Mouse (Mus musculus) MEL (cell line): ENCODE results near the gene Nanos2. TPM values are rescaled to one million over a fixed set of nuclear protein-coding genes. Genes with fewer than 3 reads are reported as not detected.

ENCODE experiments used
- DNase-seq: peaks from one replicate; pipeline ENCODE4 v3.0.0; 2011; ENCODE audit warnings: low read depth, low spot score
- H3K27ac ChIP-seq: 2 replicates; pipeline ENCODE4 v1.5.1; 2012; ENCODE audit warnings: low read depth, mild to moderate bottlenecking, control low read depth, low read length, moderate library complexity; ENCODE audit not compliant: control insufficient read depth
- H3K27me3 ChIP-seq, 2 experiments: fragments of 150-350 bp in 1 of 2; sonication (generic) in 1 of 2; 2 replicates each; pipeline ENCODE4 v1.6.1; 2012; ENCODE audit warnings: low read length in 2 of 2, mild to moderate bottlenecking in 2 of 2, improper control_type of control experiment in 1 of 2, moderate library complexity in 1 of 2; ENCODE audit not compliant: insufficient read depth in 2 of 2, control insufficient read depth in 1 of 2
- H3K36me3 ChIP-seq, 2 experiments: 2 replicates each; pipeline ENCODE4 v1.6.1; 2012 to 2014; ENCODE audit warnings: low read length in 2 of 2, improper control_type of control experiment in 1 of 2, inconsistent platforms in 1 of 2, mild to moderate bottlenecking in 1 of 2; ENCODE audit not compliant: insufficient read depth in 2 of 2, control insufficient read depth in 1 of 2
- H3K4me1 ChIP-seq, 2 experiments: fragments of 150-350 bp in 1 of 2; sonication (generic) in 1 of 2; 2 replicates each; pipeline ENCODE4 v1.6.1; 2012; ENCODE audit warnings: low read length in 2 of 2, improper control_type of control experiment in 1 of 2, mild to moderate bottlenecking in 1 of 2; ENCODE audit not compliant: insufficient read depth in 2 of 2, control insufficient read depth in 1 of 2
- H3K4me3 ChIP-seq, 2 experiments: fragments of 150-350 bp in 1 of 2; sonication (generic) in 1 of 2; 2 replicates each; pipeline ENCODE4 v1.5.1; 2012; ENCODE audit warnings: low read depth in 2 of 2, low read length in 2 of 2, mild to moderate bottlenecking in 2 of 2, moderate library complexity in 2 of 2, control low read depth in 1 of 2, improper control_type of control experiment in 1 of 2; ENCODE audit not compliant: control insufficient read depth in 1 of 2, insufficient read depth in 1 of 2
- H3K79me2 ChIP-seq: 2 replicates; pipeline ENCODE4 v1.6.1; 2012; ENCODE audit warnings: mild to moderate bottlenecking, low read length, moderate library complexity; ENCODE audit not compliant: control insufficient read depth, poor library complexity, insufficient read depth
- H3K9ac ChIP-seq: 2 replicates; pipeline ENCODE4 v1.6.1; 2012; ENCODE audit warnings: low read depth, mild to moderate bottlenecking, control low read depth, low read length, moderate library complexity; ENCODE audit not compliant: control insufficient read depth, poor library complexity, severe bottlenecking
- H3K9me3 ChIP-seq: fragments of 150-350 bp; sonication (generic); replicated peaks from 2 replicates; pipeline ENCODE4 v1.6.1; 2012; ENCODE audit warnings: mild to moderate bottlenecking, low read length, improper control_type of control experiment, moderate library complexity; ENCODE audit not compliant: insufficient read depth
- BHLHE40 ChIP-seq: IDR thresholded peaks from 2 replicates; pipeline ENCODE4 v1.6.1; 2012; ENCODE audit warnings: low read depth, mild to moderate bottlenecking, inconsistent platforms, low read length, improper control_type of control experiment, borderline replicate concordance
- CHD1 ChIP-seq: IDR thresholded peaks from 2 replicates; pipeline ENCODE4 v1.6.1; 2012; ENCODE audit warnings: low read depth, mild to moderate bottlenecking, inconsistent platforms, low read length, improper control_type of control experiment
- CHD2 ChIP-seq: IDR thresholded peaks from 2 replicates; pipeline ENCODE4 v1.6.1; 2011; ENCODE audit warnings: low read length, improper control_type of control experiment
- E2F4 ChIP-seq: IDR thresholded peaks from 2 replicates; pipeline ENCODE4 v1.6.1; 2011; ENCODE audit warnings: low read depth, low read length, improper control_type of control experiment, borderline replicate concordance
- ELF1 ChIP-seq: IDR thresholded peaks from 2 replicates; pipeline ENCODE4 v1.6.1; 2014; ENCODE audit warnings: low read depth, mild to moderate bottlenecking, inconsistent platforms, low read length, improper control_type of control experiment, moderate library complexity
- EP300 ChIP-seq, 2 experiments: IDR thresholded peaks; 2 replicates each; pipeline ENCODE4 v1.6.1; 2011; ENCODE audit warnings: improper control_type of control experiment in 2 of 2, low read length in 2 of 2, low read depth in 1 of 2, mild to moderate bottlenecking in 1 of 2
- GABPA ChIP-seq: IDR thresholded peaks from 2 replicates; pipeline ENCODE4 v1.6.1; 2012; ENCODE audit warnings: low read depth, mild to moderate bottlenecking, inconsistent platforms, low read length, improper control_type of control experiment, moderate library complexity
- GATA1 ChIP-seq: IDR thresholded peaks from 2 replicates; pipeline ENCODE4 v1.6.1; 2011; ENCODE audit warnings: low read depth, low read length, improper control_type of control experiment
- HCFC1 ChIP-seq: IDR thresholded peaks from 2 replicates; pipeline ENCODE4 v1.6.1; 2012; ENCODE audit warnings: low read depth, mild to moderate bottlenecking, inconsistent platforms, low read length, improper control_type of control experiment, moderate library complexity
- KAT2A ChIP-seq: conservative IDR thresholded peaks from 2 replicates; pipeline ENCODE4 v1.6.1; 2012; ENCODE audit warnings: low read depth, low read length, improper control_type of control experiment, inconsistent platforms
- MAX ChIP-seq: IDR thresholded peaks from 2 replicates; pipeline ENCODE4 v1.6.1; 2011; ENCODE audit warnings: low read length, improper control_type of control experiment
- MAZ ChIP-seq: IDR thresholded peaks from 2 replicates; pipeline ENCODE4 v1.6.1; 2012; ENCODE audit warnings: low read depth, mild to moderate bottlenecking, inconsistent platforms, low read length, improper control_type of control experiment
- MXI1 ChIP-seq: IDR thresholded peaks from 2 replicates; pipeline ENCODE4 v1.6.1; 2011; ENCODE audit warnings: mild to moderate bottlenecking, low read depth, low read length, improper control_type of control experiment
- MYB ChIP-seq: IDR thresholded peaks from 2 replicates; pipeline ENCODE4 v1.6.1; 2011; ENCODE audit warnings: mild to moderate bottlenecking, low read depth, low read length, improper control_type of control experiment
- NELFE ChIP-seq: IDR thresholded peaks from 2 replicates; pipeline ENCODE4 v1.6.1; 2011; ENCODE audit warnings: low read depth, low read length, improper control_type of control experiment
- NRF1 ChIP-seq: IDR thresholded peaks from 2 replicates; pipeline ENCODE4 v1.6.1; 2014; ENCODE audit warnings: low read depth, mild to moderate bottlenecking, inconsistent platforms, low read length, improper control_type of control experiment, moderate library complexity; ENCODE audit not compliant: poor library complexity, insufficient read depth, severe bottlenecking
- POLR2A ChIP-seq, 2 experiments: IDR thresholded peaks; 2 replicates each; pipeline ENCODE4 v1.6.1; 2011 to 2012; ENCODE audit warnings: low read length in 2 of 2, mild to moderate bottlenecking in 2 of 2, control low read depth in 1 of 2, improper control_type of control experiment in 1 of 2, low read depth in 1 of 2, moderate library complexity in 1 of 2; ENCODE audit not compliant: control insufficient read depth in 1 of 2, insufficient read depth in 1 of 2, poor library complexity in 1 of 2
- POLR2AphosphoS2 ChIP-seq: IDR thresholded peaks from 2 replicates; pipeline ENCODE4 v1.6.1; 2011; ENCODE audit warnings: low read length, improper control_type of control experiment
- RAD21 ChIP-seq: IDR thresholded peaks from 2 replicates; pipeline ENCODE4 v1.6.1; 2011; ENCODE audit warnings: mild to moderate bottlenecking, low read depth, low read length, improper control_type of control experiment
- RCOR1 ChIP-seq: IDR thresholded peaks from 2 replicates; pipeline ENCODE4 v1.6.1; 2012; ENCODE audit warnings: low read depth, mild to moderate bottlenecking, inconsistent platforms, low read length, improper control_type of control experiment
- SIN3A ChIP-seq: IDR thresholded peaks from 2 replicates; pipeline ENCODE4 v1.6.1; 2012; ENCODE audit warnings: low read length, improper control_type of control experiment, inconsistent platforms
- TAL1 ChIP-seq: IDR thresholded peaks from 2 replicates; pipeline ENCODE4 v1.6.1; 2012; ENCODE audit warnings: mild to moderate bottlenecking, inconsistent platforms, low read length, moderate library complexity, mixed read lengths
- TBP ChIP-seq: IDR thresholded peaks from 2 replicates; pipeline ENCODE4 v1.8.0; 2011; ENCODE audit warnings: low read depth, low read length, improper control_type of control experiment
- UBTF ChIP-seq: IDR thresholded peaks from 2 replicates; pipeline ENCODE4 v1.6.1; 2012; ENCODE audit warnings: low read depth, mild to moderate bottlenecking, inconsistent platforms, low read length, improper control_type of control experiment, moderate library complexity, borderline replicate concordance; ENCODE audit not compliant: insufficient read depth
- USF2 ChIP-seq, 2 experiments: IDR thresholded peaks; 2 replicates each; pipeline ENCODE4 v1.6.1; 2011 to 2012; ENCODE audit warnings: improper control_type of control experiment in 2 of 2, low read length in 2 of 2, borderline replicate concordance in 1 of 2, inconsistent platforms in 1 of 2, low read depth in 1 of 2, mild to moderate bottlenecking in 1 of 2; ENCODE audit not compliant: insufficient read depth in 1 of 2
- ZC3H11A ChIP-seq: IDR thresholded peaks from 2 replicates; pipeline ENCODE4 v1.6.1; 2012; ENCODE audit warnings: low read depth, mild to moderate bottlenecking, inconsistent platforms, low read length, improper control_type of control experiment
- ZKSCAN1 ChIP-seq: IDR thresholded peaks from 2 replicates; pipeline ENCODE4 v1.6.1; 2012; ENCODE audit warnings: low read depth, mild to moderate bottlenecking, inconsistent platforms, low read length, improper control_type of control experiment, moderate library complexity
- ZNF384 ChIP-seq: IDR thresholded peaks from 2 replicates; pipeline ENCODE4 v1.6.1; 2012; ENCODE audit warnings: low read depth, mild to moderate bottlenecking, inconsistent platforms, low read length, improper control_type of control experiment
- polyA plus RNA-seq, 2 experiments: library from polyadenylated mRNA; stranded (reverse) in 1 of 2; unstranded in 1 of 2; fragments of >175 nt in 1 of 2; fragments of >200 nt in 1 of 2; gene quantifications; 2 replicates each; pipeline versions ENCODE4 v1.2.1 to v1.2.4; 2012; ENCODE audit warnings: low replicate concordance in 2 of 2, low read depth in 1 of 2; ENCODE audit not compliant: insufficient read length in 2 of 2, insufficient read depth in 1 of 2, missing spikeins in 1 of 2
- total RNA-seq: library from RNA; depleted of rRNA; stranded (reverse); fragments of 300-350 nt; gene quantifications from 2 replicates; pipeline ENCODE4 v1.2.3, GENCODE M21; 2012

Nanos2 gene
- total and polyA plus RNA-seq, 3 experiments = not detected

DNA sequence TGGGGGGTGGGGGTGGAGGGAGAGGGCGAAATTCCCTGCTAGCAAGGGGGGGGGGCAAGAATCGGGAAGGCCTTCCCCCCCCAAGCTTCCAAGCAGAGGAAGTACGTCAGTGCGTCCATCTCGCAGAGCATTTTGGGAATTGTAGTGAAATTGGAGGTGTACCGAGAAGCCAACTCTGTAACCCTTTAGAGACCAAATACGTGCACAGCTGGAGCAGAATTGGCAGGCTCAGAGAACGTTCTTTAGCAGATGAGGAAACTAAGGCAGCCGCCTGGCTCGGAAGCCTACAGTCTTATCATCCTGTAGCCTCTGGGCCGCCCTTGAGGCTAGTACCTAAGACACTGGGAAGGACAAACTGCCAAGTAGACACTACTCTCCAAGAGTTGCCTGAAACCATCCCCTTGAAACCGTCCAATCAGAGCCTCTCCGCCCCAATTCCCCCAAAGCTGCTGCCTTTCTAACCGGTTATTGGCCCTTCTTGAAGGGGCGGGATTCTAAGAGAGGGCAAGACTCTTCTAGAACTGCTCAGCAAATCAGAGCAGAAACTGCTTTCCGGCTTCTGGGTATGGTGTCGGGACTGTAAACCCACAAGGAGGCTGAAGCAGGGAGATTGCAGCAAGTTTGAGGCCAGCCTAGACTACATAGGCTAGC, 15.8 kb downstream of the Nanos2 start (continued):
- TF ChIP-seq POLR2AphosphoS2 (no peak), RAD21 (no peak), CHD2 (no peak), USF2 (IDR thresholded peaks at IDR 0.05; ENCODE audit: borderline replicate concordance in 1 of 2, insufficient read depth in 1 of 2, low read depth in 1 of 2, low read length in 2 of 2) (no peak), UBTF (no peak), TBP (0 out of 2 replicates have a peak, but pooled peaks have one; percentile 59), SIN3A (peak; percentile 92), BHLHE40 (no peak), NELFE (peak; percentile 71; the same call in 1 of the 2 replicates), ZNF384 (no peak; the same call in 1 of the 2 replicates)
- TF ChIP-seq, all 39 proteins: peak for 12

DNA sequence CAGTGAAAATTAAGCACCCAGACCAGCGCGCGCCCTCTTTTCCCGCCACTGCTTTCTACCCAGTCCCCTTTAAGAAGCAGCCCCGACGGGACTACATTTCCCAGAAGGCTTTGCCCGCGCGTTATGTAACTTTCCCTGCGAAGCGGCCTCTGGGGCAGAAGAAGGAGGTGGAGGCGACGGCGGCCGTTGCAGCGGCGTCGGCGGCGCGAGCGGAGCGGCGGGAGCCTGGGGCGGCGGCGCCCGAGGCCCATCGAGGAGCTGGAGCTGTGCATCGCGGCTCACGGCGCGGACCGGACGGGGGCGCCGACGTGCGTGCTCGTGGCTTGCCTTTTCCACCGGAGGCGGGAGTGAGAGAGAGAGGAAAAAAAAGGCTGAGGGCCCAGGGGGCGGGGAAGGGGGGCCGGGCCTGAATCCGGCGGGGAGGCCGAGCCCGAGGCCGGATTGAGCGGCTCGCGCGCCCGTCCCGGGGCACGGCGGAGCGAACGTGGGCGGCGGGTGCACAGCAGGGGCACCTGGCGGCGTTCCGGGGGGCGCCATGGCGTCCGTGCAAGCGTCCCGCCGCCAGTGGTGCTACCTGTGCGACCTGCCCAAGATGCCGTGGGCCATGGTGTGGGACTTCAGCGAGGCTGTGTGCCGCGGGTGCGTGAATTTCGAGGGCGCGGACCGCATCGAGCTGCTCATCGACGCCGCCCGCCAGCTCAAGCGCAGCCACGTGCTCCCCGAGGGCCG, 16.9 kb downstream of the Nanos2 start, which contains the start of gene Irf2bp1:
Irf2bp1 (plus strand) TSS at position 143 of the 729 bp plus-strand sequence.
- Histone ChIP-seq H3K27me3 (no peaks in the 10 kb centered on the region), H3K36me3 (peaks cover 0 to 15% of the 10 kb centered on the region in 2 experiments; a peak in 3 of 4 replicates), H3K27ac (peak within 1 kb of the TSS; percentile 86), H3K79me2 (peaks cover 30% of the 10 kb centered on the region), H3K4me1 (peaks cover 5 to 21% of the 10 kb centered on the region in 2 experiments; a peak in 3 of 4 replicates), H3K9ac (peak within 1 kb of the TSS; percentile 93), H3K4me3 (peak within 1 kb of the TSS; percentile 77 to 82), H3K9me3 (no peaks in the 10 kb centered on the region)
- peak; percentile 94 for DNase-seq
- peak; percentile 87 for TF ChIP-seq ZNF384
- no peak for TF ChIP-seq ELF1
- peak; percentile 65 for TF ChIP-seq SIN3A
- no peak for TF ChIP-seq BHLHE40
- TF ChIP-seq MAZ = peak; percentile 44; the same call in 1 of the 2 replicates
- no peak for TF ChIP-seq CHD1
- no peak for TF ChIP-seq NRF1
- peak; percentile 80; the same call in 1 of the 2 replicates for TF ChIP-seq KAT2A
- 0 out of 2 replicates have a peak, but pooled peaks have one; percentile 53 for TF ChIP-seq UBTF
- TF ChIP-seq E2F4 = peak; percentile 90; the same call in 1 of the 2 replicates
- TF ChIP-seq RAD21 = no peak
- no peak for TF ChIP-seq GABPA
- no peak; the same call in 1 of the 2 replicates for TF ChIP-seq MAX
- no peak for TF ChIP-seq ZKSCAN1
- no peak for TF ChIP-seq EP300 (IDR thresholded peaks at IDR 0.05; ENCODE audit: low read depth in 1 of 2, low read length in 2 of 2)
- TF ChIP-seq TAL1 = no peak
- TF ChIP-seq HCFC1 = peak; percentile 95
- no peak for TF ChIP-seq GATA1
- TF ChIP-seq RCOR1 = 0 out of 2 replicates have a peak, but pooled peaks have one; percentile 18
- peak; percentile 63; the same call in 1 of the 2 replicates for TF ChIP-seq TBP
- TF ChIP-seq POLR2A (IDR thresholded peaks at IDR 0.05; ENCODE audit: control insufficient read depth in 1 of 2, insufficient read depth in 1 of 2, low read depth in 1 of 2, low read length in 2 of 2, poor library complexity in 1 of 2) = peak; percentile 67 to 69; a peak in 2 of 4 replicates
- TF ChIP-seq USF2 (IDR thresholded peaks at IDR 0.05; ENCODE audit: borderline replicate concordance in 1 of 2, insufficient read depth in 1 of 2, low read depth in 1 of 2, low read length in 2 of 2) = no peak
- no peak for TF ChIP-seq MYB
- peak; percentile 84 for TF ChIP-seq NELFE
- no peak for TF ChIP-seq ZC3H11A
- TF ChIP-seq MXI1 = no peak; the same call in 1 of the 2 replicates
